Mouse (Mus musculus): ENCODE measurements around the gene Fgd2. TPM values are rescaled to one million over a fixed set of nuclear protein-coding genes. Genes with fewer than 3 reads are reported as not detected.

Gene Fgd2
- total RNA-seq, 2 experiments from 2014 or later: 2.5 to 2.6 TPM

DNA sequence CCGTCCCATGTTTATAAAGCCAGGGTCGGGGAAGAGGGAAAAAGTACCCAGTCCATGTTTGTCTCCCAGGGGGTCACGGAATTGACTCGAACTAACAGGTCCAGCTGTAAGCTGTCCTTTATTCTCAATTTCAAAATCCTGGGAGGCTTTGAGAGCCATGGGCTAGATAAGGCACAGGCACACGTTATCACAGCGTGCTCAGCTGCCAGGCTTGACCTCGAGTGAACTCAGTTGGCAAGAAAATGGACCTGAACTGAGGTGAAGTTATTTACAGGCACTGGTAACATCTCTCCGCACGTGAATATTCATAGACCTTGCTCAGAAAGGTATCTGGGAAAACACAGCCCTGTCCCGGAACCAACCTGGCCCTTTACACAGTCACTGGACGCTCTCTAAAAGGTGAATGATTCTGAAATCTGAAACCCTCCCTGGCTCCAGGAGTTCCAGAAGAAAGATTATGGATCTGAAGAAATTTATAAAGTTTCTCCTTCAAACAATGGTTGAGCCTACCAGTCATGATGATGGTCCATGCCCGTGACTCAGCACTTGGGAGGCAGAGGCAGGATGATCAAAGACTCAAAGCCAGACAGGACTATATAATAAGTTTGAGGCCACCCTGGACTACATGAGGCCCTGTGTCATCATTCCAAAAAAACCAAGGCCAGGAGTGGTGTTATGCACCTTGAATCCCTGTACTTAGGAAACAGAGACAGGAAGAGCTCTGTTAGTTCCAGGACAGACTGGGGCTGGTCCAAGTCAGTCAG is 59.4 kb downstream of the Fgd2 start:
- DNase-seq: peak; percentile 81 to 86

DNA sequence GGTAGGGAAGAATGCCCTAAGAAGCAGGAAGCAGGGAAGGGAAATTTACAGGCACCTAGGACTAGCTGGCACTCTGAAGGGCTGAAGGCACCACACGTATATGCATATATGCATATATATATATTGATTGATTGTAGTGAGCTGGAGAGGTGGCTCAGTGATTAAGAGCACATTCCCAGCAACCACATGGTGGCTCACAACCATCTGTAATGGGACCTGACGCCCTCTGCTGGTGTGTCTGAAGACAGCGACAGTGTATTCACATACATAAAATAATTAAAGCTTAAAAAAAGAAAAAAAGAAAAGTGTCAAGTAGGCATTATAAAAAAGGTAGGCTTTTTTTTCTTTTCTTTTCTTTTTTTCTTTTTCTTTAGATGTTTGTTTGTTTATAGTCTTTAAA is 60.6 kb downstream of the Fgd2 start:
- intact Hi-C loops (cut with DNase I): loop anchor here (5.0 kb wide), 1 partner anchor 36 kb away; no protein-coding TSS in a partner anchor
- no peak for DNase-seq

More for the DNA sequence above, 59.4 kb downstream of the Fgd2 start:
- intact Hi-C loops (cut with DNase I): loop anchor here (5.0 kb wide), 1 partner anchor 37 kb away; no protein-coding TSS in a partner anchor

GRCm38 (mm10) chr17:29422337-29422736 is 61.6 kb downstream of the Fgd2 start:
- intact Hi-C loops (cut with DNase I): loop anchor here (5.0 kb wide), 1 partner anchor 35 kb away; no protein-coding TSS in a partner anchor
- no peak for DNase-seq

DNA sequence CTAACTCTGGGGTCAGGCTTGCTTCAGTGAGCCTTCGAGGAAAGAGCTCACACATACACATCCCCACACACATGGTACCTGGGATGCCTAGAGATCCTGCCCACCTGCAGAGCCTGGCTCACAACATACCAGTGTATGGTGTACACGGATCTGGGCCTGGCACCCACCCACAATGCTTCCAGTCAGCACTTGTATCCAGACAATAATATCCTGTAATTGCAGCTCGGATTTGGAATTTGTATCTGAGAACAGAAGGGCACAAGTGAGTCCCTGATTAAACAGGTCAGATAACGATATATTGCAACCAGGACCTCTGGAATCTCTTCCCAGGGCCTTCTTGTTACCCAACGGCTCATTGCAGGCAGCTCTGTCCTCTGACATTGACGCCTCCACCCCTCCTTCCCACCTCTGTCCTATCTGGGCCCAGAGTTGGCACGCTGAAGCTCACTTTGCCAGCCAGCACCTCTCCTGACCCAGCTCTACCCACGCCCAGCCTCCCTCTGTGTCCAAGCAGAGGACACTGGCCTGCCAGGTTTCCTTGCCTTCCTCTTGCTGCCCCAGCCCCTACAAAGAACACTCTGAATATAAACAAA is 62.3 kb downstream of the Fgd2 start:
- intact Hi-C loops (cut with DNase I): loop anchor here (5.0 kb wide), 1 partner anchor 34 kb away; no protein-coding TSS in a partner anchor
- DNase-seq: peak; percentile 78 to 86

DNA sequence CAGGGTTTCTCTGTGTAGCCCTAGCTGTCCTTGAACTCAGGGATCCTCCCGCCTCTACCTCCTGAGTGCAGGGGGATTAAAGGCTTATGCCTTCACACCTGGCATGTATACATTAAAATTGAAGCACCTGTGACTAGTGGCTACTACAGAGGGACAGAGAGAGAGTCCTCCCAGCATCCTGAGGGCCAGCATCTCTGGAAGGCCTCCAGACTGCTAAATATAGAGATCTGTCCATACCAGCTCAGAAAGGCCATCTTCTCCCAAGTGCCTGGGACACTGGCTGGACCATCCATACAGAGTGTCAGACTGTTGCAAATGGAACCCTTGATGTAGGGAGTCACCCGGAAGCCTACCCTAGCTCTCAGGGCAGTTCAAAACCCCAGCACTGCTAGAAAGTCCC is 63.3 kb downstream of the Fgd2 start:
- intact Hi-C loops (cut with DNase I): loop anchor here (5.0 kb wide), 1 partner anchor 33 kb away; no protein-coding TSS in a partner anchor
- DNase-seq: no peak

DNA sequence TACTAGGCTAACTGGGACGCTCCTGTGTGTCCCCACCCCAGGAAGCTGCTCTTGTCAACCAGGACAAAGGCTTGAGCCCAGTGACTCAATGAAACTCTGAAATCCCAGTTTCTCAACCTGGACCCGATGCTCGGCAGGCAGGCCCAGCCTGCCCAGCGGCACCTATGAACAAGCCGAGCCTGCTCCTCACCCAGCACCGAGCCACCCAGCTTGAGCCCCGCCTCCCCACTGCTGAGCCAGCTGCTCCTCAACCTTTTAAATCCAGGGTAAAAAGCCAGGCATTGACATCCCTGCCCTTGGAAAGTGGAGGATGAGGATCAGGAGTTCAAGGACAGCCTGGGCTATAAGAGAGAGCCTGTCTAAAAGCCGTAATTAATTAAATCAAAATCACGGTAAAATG is 64.6 kb downstream of the Fgd2 start:
- intact Hi-C loops (cut with DNase I): no loop called here
- DNase-seq: no peak

DNA sequence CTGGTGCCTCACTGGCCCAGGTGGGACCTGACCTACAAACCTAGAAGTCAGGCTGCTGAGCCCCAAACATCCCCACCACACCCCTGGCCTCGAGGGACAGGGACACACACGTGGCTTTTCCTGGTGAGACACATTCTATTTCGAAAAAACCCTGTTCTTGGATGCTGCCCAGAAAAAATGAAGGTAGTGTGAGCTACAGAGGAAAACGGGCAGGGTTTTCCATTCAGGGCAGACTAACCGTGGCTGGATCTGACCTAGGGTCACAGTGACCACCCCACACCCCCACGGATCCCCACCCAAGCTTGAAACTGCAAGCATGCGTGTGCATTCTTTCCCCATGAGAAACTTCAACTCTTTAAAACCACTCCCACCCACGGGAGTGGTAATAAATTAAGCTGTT is 67.5 kb downstream of the Fgd2 start:
- DNase-seq: no peak
- intact Hi-C loops (cut with DNase I): no loop called here

GRCm38 (mm10) chr17:29428826-29429225 is 68.1 kb downstream of the Fgd2 start:
- intact Hi-C loops (cut with DNase I): no loop called here

More at GRCm38 (mm10) chr17:29428826-29429225, 68.1 kb downstream of the Fgd2 start:
- no peak for DNase-seq

Other genes starting within 250 kb of the Fgd2 start
- gene Rab44, start 246.8 kb upstream of the Fgd2 start, total RNA-seq (2021): under 1 TPM; 0.34 to 0.87 TPM
- gene Cpne5, start 122.7 kb upstream of the Fgd2 start, total RNA-seq (2021): 1 to 10 TPM; 2.7 to 5.7 TPM
- gene Ppil1, start 96.7 kb upstream of the Fgd2 start, total RNA-seq (2021): 10 to 100 TPM; 31.2 to 34.1 TPM
- gene BC004004, start 92.1 kb upstream of the Fgd2 start, total RNA-seq (2021): 100 to 1,000 TPM; 193 to 194 TPM
- gene Pi16, start 43.2 kb upstream of the Fgd2 start, total RNA-seq (2021): 10 to 100 TPM; 26.9 to 33.9 TPM
- 100 to 1,000 TPM; 345 to 350 TPM for gene Mtch1, start 13.0 kb upstream of the Fgd2 start, total RNA-seq (2021)
- gene Pim1, start 129.8 kb downstream of the Fgd2 start, total RNA-seq (2021): 10 to 100 TPM; 40.6 to 51.5 TPM
- gene Gm17657, start 188.7 kb downstream of the Fgd2 start, total RNA-seq (2021): not detected
- 10 to 100 TPM; 15.4 to 16.2 TPM for gene Tbc1d22b, start 188.9 kb downstream of the Fgd2 start, total RNA-seq (2021)
- gene Tmem217, start 191.5 kb downstream of the Fgd2 start, total RNA-seq (2021): not detected